Mouse (Mus musculus): Measurements from ENCODE around the gene Efhc2.

The Efhc2 gene

DNA sequence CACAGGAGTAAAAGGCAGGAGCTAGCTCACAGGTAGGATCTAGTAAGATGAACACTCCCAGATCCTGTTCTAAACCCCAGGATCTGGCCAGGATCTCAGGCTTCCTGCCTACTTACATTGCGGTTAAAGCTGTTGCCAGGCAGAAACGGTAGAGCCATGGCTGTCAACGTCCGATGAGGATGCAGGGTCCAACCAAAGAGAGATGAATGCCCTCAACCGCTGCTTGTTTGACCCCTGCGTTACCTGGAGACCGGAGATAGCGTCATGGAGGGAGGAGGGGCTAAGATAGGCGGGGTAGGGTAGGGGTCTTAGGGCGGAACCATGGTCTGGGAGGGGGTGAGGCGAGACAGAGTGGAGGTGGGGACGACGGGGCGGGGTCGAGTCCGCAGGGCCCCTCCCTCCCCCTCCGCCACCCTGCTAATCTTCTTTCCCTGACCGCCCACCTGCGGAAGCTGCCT, at the start of gene Efhc2:
Gene Efhc2, minus strand, starts transcription at position 243 of the 458 bp plus-strand sequence.
- DNase-seq, result peak; percentile 1 to 12

DNA sequence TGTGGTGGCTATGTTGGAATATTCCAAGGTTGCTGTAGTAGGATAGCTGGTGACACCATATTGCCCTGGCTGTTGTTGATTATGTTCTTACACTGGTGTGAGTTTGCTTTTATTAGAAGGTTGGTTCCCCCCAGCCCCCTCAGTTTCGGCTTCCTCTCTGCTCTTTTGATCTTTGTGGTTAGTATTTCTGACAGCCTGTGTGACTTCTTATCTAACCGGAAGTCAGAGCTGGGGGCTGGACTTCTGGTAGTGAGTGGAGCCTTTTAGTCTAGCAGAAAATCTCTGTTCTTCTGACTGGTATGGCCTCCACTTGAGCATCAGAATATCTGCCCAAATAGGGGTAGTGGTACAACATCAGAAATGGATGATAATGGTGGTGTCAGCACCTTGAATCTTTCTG, 45.9 kb upstream of the Efhc2 start:
- DNase-seq, result no peak

DNA sequence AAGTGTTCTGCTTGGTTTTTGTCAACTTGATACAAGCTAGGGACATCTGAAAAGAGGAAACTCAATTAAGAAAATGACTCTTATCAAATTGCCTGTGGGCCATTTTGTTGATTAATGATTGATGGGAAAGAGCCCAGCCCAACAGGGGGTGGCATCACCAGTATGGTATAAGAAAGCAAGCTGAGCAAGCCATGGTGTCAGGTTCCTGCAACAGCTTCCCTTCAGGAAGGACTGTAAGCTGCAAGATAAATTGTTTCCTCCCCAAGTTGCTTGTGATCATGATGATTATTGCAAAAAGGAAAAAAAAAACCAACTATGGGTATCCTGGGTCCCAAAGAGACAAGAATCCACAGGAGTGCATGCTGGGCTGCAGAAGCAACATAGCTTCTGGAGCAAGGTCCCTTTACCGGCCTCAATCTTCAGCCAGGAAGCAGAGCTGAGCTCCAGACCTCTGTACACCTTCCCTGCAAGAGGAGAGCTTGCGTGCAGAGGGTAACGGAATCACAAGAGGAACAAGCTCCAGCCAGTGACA, 18.8 kb downstream of the Efhc2 start:
- DNase-seq, result no peak

- no peak for DNase-seq
Observed at GRCm38 (mm10) chrX:17283899-17284298, 35.3 kb downstream of the Efhc2 start.

GRCm38 (mm10) chrX:17225141-17225540, 94.0 kb downstream of the Efhc2 start:
- no peak for DNase-seq

DNA sequence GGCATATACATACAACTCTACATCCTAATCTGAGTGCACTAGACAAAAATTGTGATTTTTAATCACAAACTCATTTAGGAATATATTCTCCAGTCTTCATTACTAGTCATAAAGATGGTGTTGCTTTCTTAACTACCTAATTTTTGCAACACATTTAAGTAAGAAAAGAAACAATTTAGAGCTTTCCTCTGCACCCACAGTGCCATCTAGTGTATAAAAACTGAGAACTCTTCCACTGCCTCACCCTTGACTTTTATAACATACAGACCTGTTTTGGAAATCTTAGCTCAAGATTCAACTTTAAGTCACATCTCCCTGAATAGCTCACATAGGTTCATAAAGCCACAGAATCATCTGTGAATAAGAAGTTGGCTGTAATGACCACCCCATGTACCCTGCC, 101.7 kb downstream of the Efhc2 start:
- no peak for DNase-seq

- no peak for DNase-seq
Observed at GRCm38 (mm10) chrX:17213515-17213914, 105.7 kb downstream of the Efhc2 start.

GRCm38 (mm10) chrX:17175748-17176147, 143.4 kb downstream of the Efhc2 start:
- no peak for DNase-seq

DNA sequence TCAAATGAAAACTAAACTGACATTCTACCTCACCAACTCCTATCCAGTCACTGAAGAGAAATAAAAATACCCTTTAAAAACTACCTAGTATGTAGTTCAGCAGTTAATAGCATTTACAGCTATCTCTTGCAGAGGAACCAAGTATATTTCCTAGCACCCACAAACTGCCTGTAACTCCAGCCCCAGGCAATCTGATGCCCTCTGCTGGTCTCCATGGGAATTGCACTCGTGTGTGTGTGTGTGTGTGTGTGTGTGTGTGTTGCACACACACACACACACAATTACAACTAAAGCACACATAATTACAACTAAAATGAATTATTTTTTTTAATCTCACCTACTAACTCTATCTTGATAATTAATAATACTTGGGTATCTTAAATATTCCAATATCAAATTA, 153.5 kb downstream of the Efhc2 start:
- DNase-seq, result peak in 1 of 2 experiments; percentile 0
